Mouse (Mus musculus) cerebellum, adult 2 months (tissue): ENCODE results near the gene Zeb2. TPM values are rescaled to one million over a fixed set of nuclear protein-coding genes. Genes with fewer than 3 reads are reported as not detected.

Source experiments
- DNase-seq, 2 experiments: peaks; one replicate each; pipeline ENCODE4 v3.0.0; 2021
- H3K27ac ChIP-seq: fragments of 200-500 bp; 2 replicates; pipeline ENCODE4 v1.5.1; 2012; ENCODE audit warnings: low read length, control low read depth, inconsistent platforms; ENCODE audit not compliant: insufficient read depth
- H3K27me3 ChIP-seq: fragments of 200-500 bp; 2 replicates; pipeline ENCODE4 v1.6.1; 2012; ENCODE audit warnings: inconsistent platforms, mild to moderate bottlenecking, low read length, moderate library complexity; ENCODE audit not compliant: control insufficient read depth, insufficient read depth
- H3K4me1 ChIP-seq: fragments of 200-500 bp; 2 replicates; pipeline ENCODE4 v1.6.1; 2011; ENCODE audit warnings: low read length; ENCODE audit not compliant: control insufficient read depth, insufficient read depth
- H3K4me3 ChIP-seq: fragments of 200-500 bp; replicated peaks from 2 replicates; pipeline ENCODE3; 2011; ENCODE audit warnings: mild to moderate bottlenecking, low read depth, low read length, control low read depth; ENCODE audit not compliant: insufficient read depth
- CTCF ChIP-seq: fragments of 200-500 bp; IDR thresholded peaks from 2 replicates; pipeline ENCODE4 v1.5.1; 2011; ENCODE audit warnings: low read depth, mild to moderate bottlenecking, control low read depth, low read length, moderate library complexity, borderline replicate concordance; ENCODE audit not compliant: insufficient read depth
- POLR2A ChIP-seq: fragments of 200-500 bp; IDR thresholded peaks from 2 replicates; pipeline ENCODE4 v1.6.1; 2011; ENCODE audit warnings: low read length, control low read depth, borderline replicate concordance; ENCODE audit not compliant: insufficient read depth
- WGBS: fragments of 180-500 bp; shearing (Covaris S2); methylation state at CpG from one replicate; pipeline ENCODE4 v1.1.7; 2018; 5-methylcytosine and 5-hydroxymethylcytosine counted together
- polyA plus RNA-seq: library from polyadenylated mRNA; depleted of rRNA; stranded (reverse); fragments of >200 nt; gene quantifications from 2 replicates; pipeline ENCODE4 v1.2.3, GENCODE M21; 2012

Zeb2 gene
- polyA plus RNA-seq, 1 experiment, result 40.5 TPM

- TF ChIP-seq CTCF (no peak), POLR2A (no peak)
- Histone ChIP-seq H3K4me1 (0 out of 2 replicates have a peak, but pooled peaks cover 2% of the 10 kb centered on the region), H3K27ac (peak overlapping the region; percentile 53; the same call in 1 of the 2 replicates), H3K27me3 (peaks cover 23% of the 10 kb centered on the region; the same call in 1 of the 2 replicates), H3K4me3 (peak overlapping the region; percentile 48)
- DNase-seq, result peak; percentile 19 to 31
- 4% methylated on average over 20 of the region's 20 CpGs for WGBS
Measured at GRCm38 (mm10) chr2:45110757-45111411, 6.3 kb downstream of the Zeb2 start.

- peak; percentile 27 to 46 for DNase-seq
- Histone ChIP-seq H3K4me3 (peak overlapping the region; percentile 45), H3K27me3 (peaks cover 20% of the 10 kb centered on the region; the same call in 1 of the 2 replicates), H3K27ac (peak overlapping the region; percentile 15; the same call in 1 of the 2 replicates), H3K4me1 (no peaks in the 10 kb centered on the region)
- WGBS, result 1% methylated on average over 54 of the region's 54 CpGs
- TF ChIP-seq POLR2A (no peak), CTCF (no peak)
Measured at GRCm38 (mm10) chr2:45109951-45110756, 7.0 kb downstream of the Zeb2 start.

- under 1% methylated on average over 73 of the region's 74 CpGs for WGBS
- TF ChIP-seq POLR2A (no peak), CTCF (no peak)
- Histone ChIP-seq H3K27ac (no peak overlapping the region; the same call in 1 of the 2 replicates), H3K27me3 (peaks cover 20% of the 10 kb centered on the region; the same call in 1 of the 2 replicates), H3K4me3 (peak overlapping the region; percentile 45), H3K4me1 (no peaks in the 10 kb centered on the region)
- DNase-seq, result peak in 1 of 2 experiments; percentile 31
Measured at GRCm38 (mm10) chr2:45109161-45109950, 7.8 kb downstream of the Zeb2 start.

- Histone ChIP-seq H3K4me3 (peak overlapping the region; percentile 9), H3K4me1 (no peaks in the 10 kb centered on the region), H3K27me3 (peaks cover 20% of the 10 kb centered on the region; the same call in 1 of the 2 replicates), H3K27ac (peak overlapping the region; percentile 43; the same call in 1 of the 2 replicates)
- TF ChIP-seq POLR2A (no peak), CTCF (no peak)
- 4% methylated on average over 25 of the region's 25 CpGs for WGBS
- peak in 1 of 2 experiments; percentile 37 for DNase-seq
Measured at GRCm38 (mm10) chr2:45108521-45109091, 8.6 kb downstream of the Zeb2 start.

GRCm38 (mm10) chr2:45107555-45107954, 9.6 kb downstream of the Zeb2 start:
- no peak for DNase-seq
- H3K27ac ChIP-seq, result no peak overlapping the region; the same call in 1 of the 2 replicates
- peaks cover 20% of the 10 kb centered on the region; the same call in 1 of the 2 replicates for H3K27me3 ChIP-seq
- no peaks in the 10 kb centered on the region for H3K4me1 ChIP-seq
- 39% methylated on average over 2 of the region's 2 CpGs for WGBS
- H3K4me3 ChIP-seq, result no peak overlapping the region
- no peak for TF ChIP-seq POLR2A
- TF ChIP-seq CTCF, result no peak

GRCm38 (mm10) chr2:45105922-45106851, 11.0 kb downstream of the Zeb2 start:
- H3K4me3 ChIP-seq, result no peak overlapping the region
- WGBS, result 61% methylated on average over 7 of the region's 7 CpGs
- H3K27ac ChIP-seq, result peak overlapping the region; percentile 71; the same call in 1 of the 2 replicates
- H3K4me1 ChIP-seq, result no peaks in the 10 kb centered on the region
- TF ChIP-seq CTCF (no peak), POLR2A (no peak)
- DNase-seq, result no peak
- peaks cover 16% of the 10 kb centered on the region; the same call in 1 of the 2 replicates for H3K27me3 ChIP-seq
